Mouse (Mus musculus) myocyte (in vitro differentiated cells): ENCODE measurements around the gene Met. TPM values are rescaled to one million over a fixed set of nuclear protein-coding genes. Genes with fewer than 3 reads are reported as not detected.

Experiments
- H3K27me3 ChIP-seq: one replicate; pipeline ENCODE4 v1.6.1; 2011; ENCODE audit not compliant: control insufficient read depth, insufficient read depth, insufficient read length
- H3K36me3 ChIP-seq: one replicate; pipeline ENCODE4 v1.6.1; 2011; ENCODE audit not compliant: control insufficient read depth, insufficient read depth
- H3K4me2 ChIP-seq: one replicate; pipeline ENCODE4 v1.6.1; 2011; ENCODE audit warnings: low read depth, control low read depth
- H3K4me3 ChIP-seq: one replicate; pipeline ENCODE4 v1.5.1; 2011; ENCODE audit warnings: mild to moderate bottlenecking, control low read depth, moderate library complexity
- H3K79me2 ChIP-seq: one replicate; pipeline ENCODE4 v1.6.1; 2011; ENCODE audit not compliant: control insufficient read depth, insufficient read depth
- H3ac ChIP-seq: one replicate; pipeline ENCODE4 v1.6.1; 2011; ENCODE audit not compliant: control insufficient read depth, insufficient read length
- CEBPB ChIP-seq: IDR thresholded peaks from 2 replicates; pipeline ENCODE4 v1.6.1; 2011; ENCODE audit warnings: mild to moderate bottlenecking, moderate library complexity; ENCODE audit not compliant: poor library complexity, insufficient read depth, severe bottlenecking
- E2F4 ChIP-seq: IDR thresholded peaks from one replicate; pipeline ENCODE4 v1.6.1; 2011; ENCODE audit warnings: mild to moderate bottlenecking, control low read depth, moderate library complexity; ENCODE audit not compliant: insufficient read depth
- MAX ChIP-seq: IDR thresholded peaks from one replicate; pipeline ENCODE4 v1.6.1; 2011; ENCODE audit warnings: low read depth, mild to moderate bottlenecking, control low read depth
- MYOD1 ChIP-seq, 3 experiments: IDR thresholded peaks; one replicate each; pipeline ENCODE4 v1.6.1; 2011; ENCODE audit warnings: control low read depth in 2 of 3, low read depth in 2 of 3, mild to moderate bottlenecking in 2 of 3, moderate library complexity in 1 of 3; ENCODE audit not compliant: insufficient read length in 2 of 3, control insufficient read depth in 1 of 3
- MYOG ChIP-seq, 3 experiments: IDR thresholded peaks; one replicate each; pipeline ENCODE4 v1.6.1; 2011; ENCODE audit warnings: control low read depth in 2 of 3, low read depth in 2 of 3, mild to moderate bottlenecking in 2 of 3; ENCODE audit not compliant: insufficient read length in 2 of 3, control insufficient read depth in 1 of 3, insufficient read depth in 1 of 3
- POLR2A ChIP-seq: IDR thresholded peaks from one replicate; pipeline ENCODE4 v1.6.1; 2011; ENCODE audit warnings: low read depth, mild to moderate bottlenecking, control low read depth, moderate library complexity; ENCODE audit not compliant: insufficient read length
- POLR2AphosphoS2 ChIP-seq: IDR thresholded peaks from one replicate; pipeline ENCODE4 v1.6.1; 2011; ENCODE audit warnings: low read depth, control low read depth; ENCODE audit not compliant: insufficient read length
- REST ChIP-seq: IDR thresholded peaks from one replicate; pipeline ENCODE4 v1.6.1; 2011; ENCODE audit warnings: mild to moderate bottlenecking, control low read depth, moderate library complexity; ENCODE audit not compliant: insufficient read depth, insufficient read length
- SRF ChIP-seq: IDR thresholded peaks from one replicate; pipeline ENCODE4 v1.6.1; 2011; ENCODE audit warnings: low read depth; ENCODE audit not compliant: control insufficient read depth, insufficient read length
- TCF12 ChIP-seq: IDR thresholded peaks from one replicate; pipeline ENCODE4 v1.6.1; 2011; ENCODE audit warnings: mild to moderate bottlenecking, control low read depth; ENCODE audit not compliant: poor library complexity, insufficient read depth, severe bottlenecking
- TCF3 ChIP-seq: IDR thresholded peaks from one replicate; pipeline ENCODE4 v1.6.1; 2011; ENCODE audit warnings: low read depth, control low read depth; ENCODE audit not compliant: insufficient read length
- USF1 ChIP-seq: IDR thresholded peaks from one replicate; pipeline ENCODE4 v1.6.1; 2011; ENCODE audit warnings: low read depth, mild to moderate bottlenecking, control low read depth, moderate library complexity
- polyA plus RNA-seq: library from polyadenylated mRNA; unstranded; fragments of >200 nt; fragmentation: generic; extraction: Trizol; gene quantifications from one replicate; pipeline ENCODE4 v1.2.1, GENCODE M21; 2012; ENCODE audit warnings: missing spikeins

Met gene
- polyA plus RNA-seq, 1 experiment, result 4.5 TPM

DNA sequence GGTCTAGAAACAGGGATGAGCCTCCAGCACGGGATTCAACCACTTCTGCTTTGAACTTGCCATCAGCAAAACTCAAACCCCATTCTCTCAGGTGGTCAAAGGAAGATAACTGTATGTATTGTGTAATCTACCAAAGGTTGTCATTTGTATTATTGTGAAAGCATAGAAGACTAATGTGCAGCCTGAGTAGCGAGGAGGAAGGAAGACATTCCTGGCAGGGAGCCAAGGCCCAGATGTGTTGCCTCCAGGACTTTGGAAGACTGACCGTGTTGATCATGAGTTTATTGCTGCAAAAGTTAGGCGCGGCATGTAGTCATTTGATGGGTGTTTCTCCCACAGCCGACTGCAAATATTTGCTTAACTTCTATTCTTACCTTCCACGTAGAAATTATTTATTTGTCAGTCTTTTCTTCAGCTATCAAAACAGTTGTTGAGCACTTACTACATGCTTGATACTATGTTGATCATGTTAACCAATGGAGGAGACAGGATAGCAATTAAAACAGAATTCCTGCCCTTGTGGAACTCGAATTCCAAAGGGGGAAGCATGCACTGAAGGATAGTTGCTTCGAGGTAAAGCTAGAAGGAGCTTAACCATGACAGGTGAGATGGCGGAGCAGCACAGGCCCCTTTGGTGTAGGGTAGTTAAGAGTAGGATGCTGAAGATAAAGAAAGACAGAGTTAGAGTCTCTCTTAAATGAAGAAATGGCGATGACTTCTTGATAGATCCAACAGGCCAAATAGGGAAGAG, 132.3 kb downstream of the Met start:
- no peaks in the 10 kb centered on the region for H3K27me3 ChIP-seq
- TF ChIP-seq MYOD1 (IDR thresholded peaks at IDR 0.05; ENCODE audit: control insufficient read depth in 1 of 3, insufficient read length in 2 of 3, low read depth in 2 of 3), result no peak
- TF ChIP-seq SRF, result no peak
- TF ChIP-seq REST, result no peak
- no peak for TF ChIP-seq TCF3
- no peak for TF ChIP-seq TCF12
- TF ChIP-seq USF1, result no peak
- TF ChIP-seq CEBPB, result no peak
- no peak for TF ChIP-seq MAX
- no peak for TF ChIP-seq POLR2A
- no peaks in the 10 kb centered on the region for H3K79me2 ChIP-seq
- H3ac ChIP-seq, result no peak overlapping the region
- no peaks in the 10 kb centered on the region for H3K36me3 ChIP-seq
- H3K4me2 ChIP-seq, result no peak overlapping the region
- no peak overlapping the region for H3K4me3 ChIP-seq

DNA sequence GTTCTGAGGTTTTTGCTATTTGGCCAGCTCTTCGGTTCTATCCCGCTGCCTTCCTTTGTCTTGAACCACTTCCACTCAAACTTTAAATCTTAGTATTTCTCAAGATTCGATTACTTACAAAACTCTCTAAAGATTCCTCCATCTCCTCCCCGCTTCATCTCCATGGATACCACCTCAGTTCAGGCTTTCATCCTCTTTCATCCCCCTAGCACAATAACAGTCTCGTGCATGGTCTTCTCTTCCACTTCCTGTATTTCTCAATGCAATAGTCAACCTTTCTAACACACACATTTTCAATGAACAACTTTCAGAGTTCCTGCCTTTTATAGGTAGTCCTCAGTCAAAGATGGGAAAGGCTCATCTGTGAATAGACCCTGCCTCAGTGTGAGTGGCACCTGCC, 135.8 kb downstream of the Met start:
- no peaks in the 10 kb centered on the region for H3K36me3 ChIP-seq
- no peaks in the 10 kb centered on the region for H3K79me2 ChIP-seq
- no peak overlapping the region for H3K4me3 ChIP-seq
- H3K4me2 ChIP-seq, result no peak overlapping the region
- no peak overlapping the region for H3ac ChIP-seq
- no peaks in the 10 kb centered on the region for H3K27me3 ChIP-seq
- no peak for TF ChIP-seq TCF12
- no peak for TF ChIP-seq USF1
- TF ChIP-seq MYOD1 (IDR thresholded peaks at IDR 0.05; ENCODE audit: control insufficient read depth in 1 of 3, insufficient read length in 2 of 3, low read depth in 2 of 3), result no peak
- TF ChIP-seq POLR2AphosphoS2, result no peak
- no peak for TF ChIP-seq MYOG (IDR thresholded peaks at IDR 0.05; ENCODE audit: control insufficient read depth in 1 of 3, insufficient read depth in 1 of 3, insufficient read length in 2 of 3, low read depth in 2 of 3)
- no peak for TF ChIP-seq CEBPB
- TF ChIP-seq TCF3, result no peak
- no peak for TF ChIP-seq REST

DNA sequence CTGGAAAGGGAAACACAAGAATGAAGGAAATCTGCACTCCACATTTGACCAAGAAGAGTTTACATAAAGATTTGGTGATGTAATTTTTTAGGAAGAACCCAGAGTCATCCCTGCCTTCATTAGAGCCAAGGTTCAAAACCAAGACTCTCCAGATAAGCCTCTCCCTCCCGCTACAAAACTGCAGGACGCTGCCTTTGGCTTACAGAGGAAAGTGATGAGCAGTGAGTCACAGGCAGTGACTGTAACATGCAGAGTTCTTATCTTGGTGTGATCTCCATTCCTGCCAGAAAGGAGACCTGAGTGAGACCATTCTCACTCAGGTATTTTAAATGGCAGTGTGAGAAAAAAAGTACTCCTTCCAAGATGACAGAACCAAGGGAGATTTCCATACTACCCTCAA, 137.9 kb downstream of the Met start:
- Histone ChIP-seq H3K36me3 (no peaks in the 10 kb centered on the region), H3K27me3 (no peaks in the 10 kb centered on the region), H3K4me2 (no peak overlapping the region), H3K79me2 (no peaks in the 10 kb centered on the region), H3K4me3 (no peak overlapping the region), H3ac (no peak overlapping the region)
- TF ChIP-seq TCF12 (no peak), POLR2A (no peak), USF1 (no peak), CEBPB (no peak), REST (no peak), MYOG (IDR thresholded peaks at IDR 0.05; ENCODE audit: control insufficient read depth in 1 of 3, insufficient read depth in 1 of 3, insufficient read length in 2 of 3, low read depth in 2 of 3) (no peak), TCF3 (no peak), E2F4 (no peak), MYOD1 (IDR thresholded peaks at IDR 0.05; ENCODE audit: control insufficient read depth in 1 of 3, insufficient read length in 2 of 3, low read depth in 2 of 3) (no peak), SRF (no peak), POLR2AphosphoS2 (no peak), MAX (no peak)

- Histone ChIP-seq H3K4me2 (no peak overlapping the region), H3K36me3 (no peaks in the 10 kb centered on the region), H3K79me2 (no peaks in the 10 kb centered on the region), H3K27me3 (no peaks in the 10 kb centered on the region), H3ac (no peak overlapping the region), H3K4me3 (no peak overlapping the region)
- TF ChIP-seq SRF (no peak), TCF12 (no peak)
These were observed 143.3 kb downstream of the Met start for GRCm38 (mm10) chr6:17606915-17607314.

- H3K79me2 ChIP-seq, result no peaks in the 10 kb centered on the region
- H3K4me3 ChIP-seq, result no peak overlapping the region
- H3ac ChIP-seq, result no peak overlapping the region
- H3K27me3 ChIP-seq, result no peaks in the 10 kb centered on the region
- no peaks in the 10 kb centered on the region for H3K36me3 ChIP-seq
- H3K4me2 ChIP-seq, result no peak overlapping the region
- TF ChIP-seq MAX (no peak), CEBPB (no peak), MYOD1 (IDR thresholded peaks at IDR 0.05; ENCODE audit: control insufficient read depth in 1 of 3, insufficient read length in 2 of 3, low read depth in 2 of 3) (no peak), E2F4 (no peak), REST (no peak), TCF12 (no peak), SRF (no peak), POLR2AphosphoS2 (no peak), POLR2A (no peak), TCF3 (no peak), MYOG (IDR thresholded peaks at IDR 0.05; ENCODE audit: control insufficient read depth in 1 of 3, insufficient read depth in 1 of 3, insufficient read length in 2 of 3, low read depth in 2 of 3) (no peak), USF1 (no peak)
These were observed 147.9 kb downstream of the Met start for GRCm38 (mm10) chr6:17611352-17612010.
